Mouse (Mus musculus): ENCODE data around the gene Klc4. TPM values are rescaled to one million over a fixed set of nuclear protein-coding genes. Genes with fewer than 3 reads are reported as not detected.

Gene Klc4
- polyA plus RNA-seq (2015; fragmentation: Nextera tagmentation; extraction: Ambion mirVana) = 93.7 and 104 TPM in 2 replicates

GRCm38 (mm10) chr17:46645561-46646321, at the start of gene Klc4, which contains the start of gene Mrpl2:
Gene Klc4 (minus strand): TSS chr17:46646022.
Gene Mrpl2 (plus strand): TSS chr17:46646229.
- Histone ChIP-seq H3K27ac (ENCODE audit: low read length) (peak within 1 kb of the TSS; percentile 97), H3K4me2 (ENCODE audit: low read depth, low read length) (peak within 1 kb of the TSS; percentile 90), H3K9me3 (ENCODE audit: control insufficient read depth, low read length) (no peaks in the 10 kb centered on the region), H3K4me1 (ENCODE audit: control insufficient read depth, insufficient read depth, low read length) (peaks cover 7% of the 10 kb centered on the region; the same call in 1 of the 2 replicates), H3K36me3 (ENCODE audit: control insufficient read depth, insufficient read depth, low read length) (peaks cover 7% of the 10 kb centered on the region), H3K27me3 (replicated peaks; ENCODE audit: control insufficient read depth, insufficient read depth, low read length) (no peaks in the 10 kb centered on the region), H3K9ac (ENCODE audit: low read depth, low read length) (peak within 1 kb of the TSS; percentile 88), H3K4me3 (ENCODE audit: low read length) (peak within 1 kb of the TSS; percentile 85)
- WGBS = under 1% methylated on average over 53 of the region's 53 CpGs
- ATAC-seq = peak; percentile 61

- WGBS = 72% methylated on average over 1 of the region's 1 CpGs
- no peaks in the 10 kb centered on the region for H3K27me3 ChIP-seq (replicated peaks; ENCODE audit: control insufficient read depth, insufficient read depth, low read length)
- H3K36me3 ChIP-seq (ENCODE audit: control insufficient read depth, insufficient read depth, low read length) = no peaks in the 10 kb centered on the region; the same call in 1 of the 2 replicates
- no peak overlapping the region for H3K9ac ChIP-seq (ENCODE audit: low read depth, low read length)
- no peaks in the 10 kb centered on the region for H3K9me3 ChIP-seq (ENCODE audit: control insufficient read depth, low read length)
- no peak overlapping the region for H3K27ac ChIP-seq (ENCODE audit: low read length)
- no peak overlapping the region for H3K4me2 ChIP-seq (ENCODE audit: low read depth, low read length)
- ATAC-seq = no peak
- peaks cover 8% of the 10 kb centered on the region for H3K4me1 ChIP-seq (ENCODE audit: control insufficient read depth, insufficient read depth, low read length)
- no peak overlapping the region for H3K4me3 ChIP-seq (ENCODE audit: low read length)
Observed at GRCm38 (mm10) chr17:46694517-46695063, 48.8 kb upstream of the Klc4 start.

- Histone ChIP-seq H3K36me3 (ENCODE audit: control insufficient read depth, insufficient read depth, low read length) (peaks cover 4% of the 10 kb centered on the region; the same call in 1 of the 2 replicates), H3K27me3 (replicated peaks; ENCODE audit: control insufficient read depth, insufficient read depth, low read length) (no peaks in the 10 kb centered on the region), H3K4me3 (ENCODE audit: low read length) (no peak overlapping the region), H3K9me3 (ENCODE audit: control insufficient read depth, low read length) (no peaks in the 10 kb centered on the region), H3K4me2 (ENCODE audit: low read depth, low read length) (no peak overlapping the region), H3K27ac (ENCODE audit: low read length) (no peak overlapping the region), H3K9ac (ENCODE audit: low read depth, low read length) (no peak overlapping the region), H3K4me1 (ENCODE audit: control insufficient read depth, insufficient read depth, low read length) (no peaks in the 10 kb centered on the region)
- 70% methylated on average over 2 of the region's 2 CpGs for WGBS
- ATAC-seq = no peak
Observed at GRCm38 (mm10) chr17:46691390-46691789, 45.6 kb upstream of the Klc4 start.

DNA sequence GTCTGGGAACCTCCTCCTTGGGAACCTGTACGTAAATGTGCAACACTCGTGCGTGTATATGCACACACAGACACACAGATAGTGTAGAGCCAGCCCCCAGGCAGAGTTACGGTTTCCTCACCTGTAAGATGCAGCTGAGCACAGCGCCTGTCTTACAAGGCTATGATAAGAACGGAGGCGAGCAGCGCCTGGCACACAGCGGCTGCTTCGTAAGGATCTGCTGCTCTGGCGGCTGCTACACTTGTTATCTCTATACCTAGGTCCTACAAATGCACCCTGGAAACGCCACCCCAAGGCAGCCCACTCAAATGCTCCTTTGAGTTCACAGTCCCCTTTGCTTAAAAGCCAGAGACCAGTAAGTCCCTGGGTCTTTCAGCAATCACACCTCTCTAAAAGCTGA, 44.8 kb upstream of the Klc4 start:
- Histone ChIP-seq H3K9me3 (ENCODE audit: control insufficient read depth, low read length) (no peaks in the 10 kb centered on the region), H3K27me3 (replicated peaks; ENCODE audit: control insufficient read depth, insufficient read depth, low read length) (no peaks in the 10 kb centered on the region), H3K4me3 (ENCODE audit: low read length) (no peak overlapping the region), H3K36me3 (ENCODE audit: control insufficient read depth, insufficient read depth, low read length) (peaks cover 9% of the 10 kb centered on the region; the same call in 1 of the 2 replicates), H3K4me1 (ENCODE audit: control insufficient read depth, insufficient read depth, low read length) (no peaks in the 10 kb centered on the region), H3K9ac (ENCODE audit: low read depth, low read length) (no peak overlapping the region), H3K4me2 (ENCODE audit: low read depth, low read length) (no peak overlapping the region), H3K27ac (ENCODE audit: low read length) (no peak overlapping the region)
- ATAC-seq = no peak
- WGBS = 87% methylated on average over 12 of the region's 12 CpGs

DNA sequence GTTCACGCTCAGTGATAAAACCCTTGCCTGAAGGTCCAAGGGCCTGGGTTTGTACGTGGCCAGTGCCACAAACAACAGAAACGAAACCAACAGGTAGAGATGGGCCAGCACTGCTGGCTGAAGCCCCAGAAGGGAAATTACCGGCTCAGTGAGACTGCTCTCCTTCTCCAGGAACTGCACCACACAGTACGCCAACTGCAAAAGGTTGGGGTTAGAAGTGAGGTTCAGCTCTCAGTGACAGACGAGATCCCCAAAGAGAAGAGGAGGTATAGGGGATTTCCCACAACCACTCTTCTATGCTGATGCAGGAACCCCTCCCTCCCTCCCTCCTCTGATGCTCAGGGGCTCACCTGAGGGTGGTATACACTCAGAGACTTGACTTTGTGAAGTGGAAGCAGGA, 40.1 kb upstream of the Klc4 start:
- Histone ChIP-seq H3K9ac (ENCODE audit: low read depth, low read length) (no peak overlapping the region), H3K36me3 (ENCODE audit: control insufficient read depth, insufficient read depth, low read length) (peaks cover 31% of the 10 kb centered on the region; the same call in 1 of the 2 replicates), H3K9me3 (ENCODE audit: control insufficient read depth, low read length) (no peaks in the 10 kb centered on the region), H3K27me3 (replicated peaks; ENCODE audit: control insufficient read depth, insufficient read depth, low read length) (no peaks in the 10 kb centered on the region), H3K4me3 (ENCODE audit: low read length) (no peak overlapping the region), H3K4me2 (ENCODE audit: low read depth, low read length) (no peak overlapping the region), H3K4me1 (ENCODE audit: control insufficient read depth, insufficient read depth, low read length) (peaks cover 8% of the 10 kb centered on the region), H3K27ac (ENCODE audit: low read length) (no peak overlapping the region)
- 89% methylated on average over 6 of the region's 6 CpGs for WGBS
- ATAC-seq = no peak

GRCm38 (mm10) chr17:46682654-46683389, 37.0 kb upstream of the Klc4 start:
- H3K27me3 ChIP-seq (replicated peaks; ENCODE audit: control insufficient read depth, insufficient read depth, low read length) = no peaks in the 10 kb centered on the region
- H3K4me3 ChIP-seq (ENCODE audit: low read length) = no peak overlapping the region
- H3K9ac ChIP-seq (ENCODE audit: low read depth, low read length) = no peak overlapping the region
- H3K36me3 ChIP-seq (ENCODE audit: control insufficient read depth, insufficient read depth, low read length) = peaks cover 31% of the 10 kb centered on the region; the same call in 1 of the 2 replicates
- H3K9me3 ChIP-seq (ENCODE audit: control insufficient read depth, low read length) = no peaks in the 10 kb centered on the region
- no peak overlapping the region for H3K4me2 ChIP-seq (ENCODE audit: low read depth, low read length)
- peaks cover 26% of the 10 kb centered on the region for H3K4me1 ChIP-seq (ENCODE audit: control insufficient read depth, insufficient read depth, low read length)
- 83% methylated on average over 16 of the region's 16 CpGs for WGBS
- ATAC-seq = no peak
- H3K27ac ChIP-seq (ENCODE audit: low read length) = no peak overlapping the region

- no peak for ATAC-seq
- Histone ChIP-seq H3K4me3 (ENCODE audit: low read length) (peak overlapping the region; percentile 74), H3K9ac (ENCODE audit: low read depth, low read length) (peak overlapping the region; percentile 75), H3K36me3 (ENCODE audit: control insufficient read depth, insufficient read depth, low read length) (peaks cover 32% of the 10 kb centered on the region), H3K27me3 (replicated peaks; ENCODE audit: control insufficient read depth, insufficient read depth, low read length) (no peaks in the 10 kb centered on the region), H3K9me3 (ENCODE audit: control insufficient read depth, low read length) (no peaks in the 10 kb centered on the region), H3K4me2 (ENCODE audit: low read depth, low read length) (peak overlapping the region; percentile 89), H3K27ac (ENCODE audit: low read length) (peak overlapping the region; percentile 27; the same call in 1 of the 2 replicates), H3K4me1 (ENCODE audit: control insufficient read depth, insufficient read depth, low read length) (peaks cover 26% of the 10 kb centered on the region)
- 21% methylated on average over 12 of the region's 12 CpGs for WGBS
Observed at GRCm38 (mm10) chr17:46681466-46682118, 35.8 kb upstream of the Klc4 start.

GRCm38 (mm10) chr17:46680760-46681373, 35.0 kb upstream of the Klc4 start, which contains the start of gene Klhdc3:
Gene Klhdc3 (minus strand): TSS chr17:46680914.
- Histone ChIP-seq H3K36me3 (ENCODE audit: control insufficient read depth, insufficient read depth, low read length) (peaks cover 31% of the 10 kb centered on the region), H3K27ac (ENCODE audit: low read length) (peak within 1 kb of the TSS; percentile 92), H3K4me3 (ENCODE audit: low read length) (peak within 1 kb of the TSS; percentile 74), H3K4me2 (ENCODE audit: low read depth, low read length) (peak within 1 kb of the TSS; percentile 89), H3K9me3 (ENCODE audit: control insufficient read depth, low read length) (no peaks in the 10 kb centered on the region), H3K27me3 (replicated peaks; ENCODE audit: control insufficient read depth, insufficient read depth, low read length) (no peaks in the 10 kb centered on the region), H3K9ac (ENCODE audit: low read depth, low read length) (peak within 1 kb of the TSS; percentile 79), H3K4me1 (ENCODE audit: control insufficient read depth, insufficient read depth, low read length) (peaks cover 26% of the 10 kb centered on the region)
- under 1% methylated on average over 49 of the region's 49 CpGs for WGBS
- ATAC-seq = peak; percentile 98
